Mouse (Mus musculus) telencephalon, adult 2 months (tissue): ENCODE data around the gene Rcsd1.

Source experiments
- DNase-seq: peaks from one replicate; pipeline ENCODE4 v3.0.0-alpha.2; 2011; ENCODE audit warnings: low read depth, low spot score

Gene Rcsd1

DNA sequence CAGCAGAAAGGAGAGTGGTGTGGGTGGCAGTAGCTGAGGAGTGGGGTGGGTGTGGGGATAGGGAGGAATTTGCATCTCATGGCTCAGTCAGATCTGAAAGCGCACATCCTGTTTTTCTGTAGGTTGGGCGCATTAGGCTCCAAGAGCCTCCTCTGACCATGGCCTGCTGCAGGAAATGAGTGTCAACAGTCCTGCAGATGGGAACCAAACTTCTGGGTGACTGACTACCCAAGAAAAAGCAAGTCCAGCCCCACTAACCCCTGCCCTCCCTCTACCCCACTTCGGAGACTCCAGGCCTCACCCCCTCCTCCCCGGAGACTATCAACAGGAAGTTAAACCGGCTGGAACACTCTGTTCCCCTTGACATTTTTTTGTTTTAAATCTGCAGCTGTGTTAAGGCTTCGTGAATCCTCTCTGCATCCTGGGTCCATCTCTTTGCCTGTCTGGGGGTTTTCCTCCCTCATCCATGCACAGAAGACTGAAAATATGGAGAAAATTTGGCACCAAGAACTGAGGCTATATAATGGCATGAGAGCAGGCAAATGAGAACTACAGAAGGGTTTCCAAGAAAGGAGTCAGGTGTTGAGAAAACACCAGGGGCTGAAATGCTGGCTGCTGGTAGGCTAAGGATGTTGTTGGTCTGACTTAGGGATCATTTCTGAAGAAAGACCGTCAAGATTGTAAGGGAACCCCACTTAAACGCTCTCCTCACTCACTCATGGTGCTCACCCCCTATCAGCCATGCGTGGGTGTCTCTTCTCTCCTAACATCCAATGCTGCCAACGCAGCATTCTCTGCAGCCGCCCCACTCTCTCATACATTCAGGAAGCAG is 8.4 kb upstream of the Rcsd1 start:
- DNase-seq: no peak

DNA sequence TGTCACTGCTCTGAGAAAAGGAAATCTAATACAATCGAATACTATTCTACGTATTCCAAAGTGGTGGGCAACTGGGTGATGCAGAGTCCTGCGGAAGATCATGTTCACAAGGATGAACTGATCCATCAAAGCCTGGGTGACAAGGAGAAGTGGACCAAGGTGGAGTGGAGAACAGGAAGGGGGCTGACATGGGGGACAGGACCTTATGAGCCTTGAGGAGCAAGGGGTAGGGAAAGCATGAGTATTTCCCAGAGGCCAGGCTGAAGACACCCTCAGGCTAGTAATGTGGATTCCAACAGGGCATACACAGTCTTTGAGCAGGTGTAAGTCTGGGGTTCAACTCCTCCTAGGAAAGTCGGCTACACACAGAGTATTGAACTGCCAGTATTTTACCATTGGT is 6.9 kb upstream of the Rcsd1 start:
- no peak for DNase-seq

DNA sequence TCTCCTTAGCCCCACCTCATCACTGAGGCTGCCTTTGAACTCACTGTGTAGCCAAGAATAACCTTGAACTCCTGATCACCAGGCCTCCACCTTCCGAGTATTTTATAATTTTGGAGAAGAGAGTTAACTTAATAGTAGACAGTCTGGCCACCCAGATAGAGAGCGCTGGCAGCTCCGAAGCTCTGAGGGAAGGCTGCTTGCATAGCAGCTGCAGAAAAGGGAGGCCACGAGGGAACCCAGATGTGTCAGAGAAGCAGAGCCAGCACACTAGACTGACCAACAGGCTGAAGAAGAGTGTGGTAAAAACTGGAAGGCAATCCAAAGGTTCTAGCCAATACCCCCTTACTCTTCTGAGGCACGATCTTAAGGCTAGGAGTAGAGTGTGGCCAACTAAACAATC is 4.2 kb upstream of the Rcsd1 start:
- DNase-seq: no peak

DNA sequence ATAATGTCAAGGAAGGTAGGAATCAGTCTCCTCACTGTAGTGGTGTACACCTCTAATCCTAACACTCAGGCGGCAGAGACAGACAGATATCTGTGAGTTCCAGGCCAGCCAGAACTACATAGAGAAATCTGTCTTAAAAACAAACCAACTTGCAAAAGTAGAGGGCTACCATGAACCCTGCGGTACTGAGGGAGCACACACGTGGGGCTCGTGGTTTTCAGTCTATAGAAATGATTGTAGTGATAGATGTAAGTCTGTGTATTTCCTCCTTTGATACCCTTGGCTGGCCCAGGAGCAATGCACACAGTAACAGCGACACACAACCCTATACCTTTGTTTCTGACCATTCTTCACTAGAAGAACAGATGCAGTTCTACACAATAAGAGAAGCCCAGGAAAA is 2.4 kb upstream of the Rcsd1 start:
- no peak for DNase-seq

DNA sequence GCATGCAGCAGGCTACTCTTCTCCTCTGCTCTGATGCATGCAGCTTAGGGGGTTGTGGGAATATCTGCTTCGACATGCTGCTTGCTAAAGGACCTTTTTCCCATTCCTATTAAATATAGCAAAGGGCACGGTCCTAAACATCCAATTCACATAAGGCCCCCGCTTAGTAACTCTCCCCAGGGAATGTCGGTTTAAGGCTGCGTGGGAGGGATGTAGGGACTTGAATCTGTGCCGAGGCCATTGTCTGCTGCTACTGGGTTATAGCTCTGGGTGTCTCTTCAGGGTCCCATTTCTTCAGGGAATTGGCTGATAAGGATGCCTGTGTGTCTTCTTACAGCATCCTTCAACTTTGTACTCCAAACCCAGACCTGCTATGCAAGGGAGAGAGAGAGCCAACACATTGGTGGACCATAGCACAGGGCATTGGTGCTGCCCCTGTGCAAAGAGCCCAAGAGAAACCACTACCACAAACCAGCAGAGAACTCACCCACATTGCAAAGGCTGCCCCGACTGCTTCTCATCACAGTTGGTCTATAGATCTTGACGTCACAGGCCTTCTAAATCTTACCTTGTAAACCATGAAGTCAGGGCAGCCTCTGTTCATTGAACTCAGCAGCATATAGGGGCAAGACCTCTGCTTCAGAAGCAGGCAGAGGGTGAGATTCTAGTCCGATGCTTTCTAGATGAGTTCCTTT is 724 bp downstream of the Rcsd1 start:
- DNase-seq: no peak

DNA sequence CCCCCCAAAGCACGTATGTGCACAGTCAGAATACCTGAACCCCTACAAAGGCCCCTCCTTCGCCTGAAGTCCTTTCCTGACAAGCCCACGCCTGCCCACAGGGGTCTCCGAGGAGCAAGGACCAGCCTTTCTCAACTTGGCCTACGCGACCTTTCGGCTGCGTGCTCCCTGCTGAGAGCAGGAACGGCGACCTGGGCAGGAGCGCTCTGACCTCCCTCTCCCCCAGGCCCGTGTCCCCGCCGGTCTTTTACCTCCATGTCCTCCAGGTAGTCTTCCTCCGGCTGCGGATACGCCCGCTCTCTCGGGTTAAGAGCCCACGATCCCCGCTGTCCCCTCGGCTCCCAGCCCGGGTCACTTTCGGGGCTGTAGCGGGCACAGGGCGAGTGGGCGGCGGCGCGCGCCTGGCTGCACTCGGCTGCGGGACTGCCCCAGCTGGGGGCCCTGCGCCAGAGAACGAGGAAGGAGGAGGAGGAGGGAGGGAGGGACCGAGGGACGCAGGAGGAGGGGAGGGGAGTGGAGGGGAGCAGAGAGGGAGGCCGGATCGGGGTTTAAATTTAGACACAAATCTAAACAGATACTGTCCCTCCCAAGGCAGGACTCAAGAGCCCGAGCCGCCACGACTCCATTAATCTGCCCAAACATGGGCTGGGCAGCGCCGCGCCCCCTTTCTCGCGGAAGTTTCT is 1.8 kb downstream of the Rcsd1 start:
- no peak for DNase-seq

DNA sequence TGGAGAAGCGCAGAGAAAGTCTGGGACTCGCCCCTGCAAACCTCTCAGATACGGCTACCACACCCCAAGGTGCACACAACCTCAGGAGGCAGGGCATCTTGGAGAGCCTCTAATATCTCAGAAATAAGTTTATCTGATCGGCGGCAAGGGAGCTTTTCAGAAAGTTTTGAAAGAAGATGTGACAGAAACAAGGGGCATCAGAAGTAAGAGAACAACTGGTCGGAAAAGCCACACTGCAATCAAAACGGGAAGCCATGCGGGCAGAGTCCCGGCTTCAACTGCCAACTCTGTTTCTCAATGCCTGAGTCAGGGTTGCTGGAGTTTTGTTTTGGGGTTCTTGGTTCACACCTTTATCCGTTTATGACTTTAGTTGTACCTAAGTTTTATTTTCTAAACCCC is 2.3 kb downstream of the Rcsd1 start:
- DNase-seq: no peak

DNA sequence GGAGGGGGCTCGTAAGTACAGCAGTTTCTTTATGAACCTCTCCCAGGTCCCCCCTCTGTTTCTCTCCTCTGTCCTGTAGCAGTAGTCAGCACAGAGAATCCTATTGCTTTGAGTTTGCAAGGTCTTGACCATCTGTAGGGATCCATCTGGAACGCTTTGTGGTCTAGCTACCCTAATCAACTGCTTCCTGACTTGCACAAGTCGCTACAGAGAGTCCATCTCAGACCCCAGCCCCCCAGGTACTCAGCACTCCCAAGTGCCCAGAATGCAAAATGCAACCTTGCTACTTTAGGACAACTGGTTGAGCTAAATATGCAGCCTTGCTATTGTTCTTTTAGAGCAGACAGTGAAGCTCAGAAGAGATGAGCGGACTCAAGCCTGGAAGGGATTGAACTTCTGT is 3.1 kb downstream of the Rcsd1 start:
- no peak for DNase-seq

DNA sequence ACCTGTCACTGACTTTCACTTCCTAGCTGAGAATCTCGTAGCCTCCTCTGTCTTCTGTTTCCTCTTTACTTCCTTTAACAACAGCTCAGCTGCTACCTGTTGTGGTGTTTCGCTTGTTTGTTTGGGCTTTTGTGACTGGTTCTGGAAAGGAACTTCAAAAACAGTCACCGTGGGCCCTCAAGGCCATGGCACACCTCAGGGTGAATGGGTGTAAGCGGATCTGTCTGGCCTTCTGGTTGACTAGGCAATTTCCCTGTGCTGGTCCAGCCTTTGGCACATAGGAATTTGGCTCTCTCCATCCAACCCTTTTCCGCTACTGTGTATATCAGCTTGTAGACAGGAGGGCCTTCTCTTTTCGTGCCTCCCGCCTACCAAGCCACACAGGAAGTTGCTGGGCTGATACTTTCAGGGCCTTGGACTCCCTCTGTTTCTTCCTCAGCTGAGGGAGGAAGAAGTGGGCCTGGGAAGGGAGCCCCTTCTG is 3.6 kb downstream of the Rcsd1 start:
- no peak for DNase-seq

DNA sequence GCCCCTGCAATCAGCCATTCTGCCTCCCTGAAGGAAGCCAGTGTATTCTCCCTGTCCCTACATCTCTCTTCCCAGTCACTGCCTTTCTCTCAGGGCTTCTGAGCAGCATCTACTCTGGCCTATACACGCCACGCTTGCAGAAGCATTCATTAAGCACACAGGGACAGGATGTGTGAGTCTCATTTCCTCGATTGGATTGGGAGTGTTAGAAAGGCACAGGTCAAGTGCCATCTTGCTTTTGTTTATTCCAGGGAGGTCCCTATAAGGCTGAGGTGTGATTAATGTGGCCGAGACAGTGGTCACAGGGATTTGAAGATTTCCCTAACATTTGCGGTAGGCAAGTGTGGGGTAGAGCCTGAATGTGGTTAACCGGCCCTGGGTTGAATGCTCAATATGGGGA is 4.2 kb downstream of the Rcsd1 start:
- DNase-seq: no peak

DNA sequence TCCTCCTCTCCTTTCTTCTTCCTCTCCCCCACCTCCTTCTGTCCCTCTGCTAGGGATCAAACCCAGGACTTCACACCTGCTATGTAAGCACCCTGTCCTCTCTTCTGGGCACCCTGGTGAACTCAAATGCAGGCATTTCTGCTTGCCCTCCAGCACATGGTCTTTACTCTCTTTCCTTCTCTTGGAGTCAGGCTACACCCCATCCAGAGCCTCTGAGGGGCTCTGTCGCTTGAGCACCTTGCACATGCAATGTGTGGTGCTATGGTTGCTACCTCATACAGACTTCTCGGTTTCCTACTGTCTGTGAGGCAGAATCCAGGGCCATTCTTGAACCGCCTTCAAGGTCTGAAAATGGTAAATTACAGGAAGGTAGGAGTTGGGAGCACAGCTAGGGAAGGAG is 4.7 kb downstream of the Rcsd1 start:
- no peak for DNase-seq

DNA sequence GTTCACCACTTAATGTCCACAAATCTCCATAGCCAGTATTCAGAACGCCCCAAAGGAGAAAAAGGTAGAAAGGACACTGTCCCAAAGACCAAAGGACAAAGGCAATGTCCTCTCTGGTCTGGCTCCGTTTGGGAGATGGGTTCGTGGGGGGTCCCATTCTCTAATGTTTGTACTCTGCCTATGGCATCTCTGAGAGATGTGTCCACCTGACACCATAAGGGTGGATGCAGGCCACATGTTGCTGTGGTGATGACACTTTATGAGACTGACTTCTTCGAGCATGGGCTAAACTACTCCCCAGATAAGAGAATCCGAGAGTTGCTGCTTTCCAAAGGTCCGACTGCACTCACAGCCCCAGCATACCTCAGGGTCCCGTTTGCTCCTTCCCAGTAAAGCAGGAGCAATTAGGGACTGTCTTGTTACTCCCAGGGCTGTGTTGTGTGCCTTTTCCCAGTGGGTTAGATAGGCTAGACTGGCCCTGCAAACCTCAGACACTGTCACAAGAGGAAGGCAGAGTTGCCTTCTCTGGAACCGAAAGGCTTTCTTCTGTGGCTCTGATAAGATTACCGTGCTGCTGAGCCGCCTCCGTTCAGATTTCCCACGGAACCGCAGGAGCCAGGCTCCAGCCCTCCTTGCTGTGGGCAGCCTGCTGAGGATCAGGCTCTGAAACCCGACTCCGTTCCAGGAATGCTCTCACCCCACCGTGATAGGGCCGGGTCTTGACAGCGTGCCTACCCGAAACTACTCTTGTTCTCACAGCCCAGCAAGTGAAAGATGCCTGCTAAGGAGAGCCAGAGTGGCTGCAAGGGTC is 7.1 kb downstream of the Rcsd1 start:
- DNase-seq: no peak

DNA sequence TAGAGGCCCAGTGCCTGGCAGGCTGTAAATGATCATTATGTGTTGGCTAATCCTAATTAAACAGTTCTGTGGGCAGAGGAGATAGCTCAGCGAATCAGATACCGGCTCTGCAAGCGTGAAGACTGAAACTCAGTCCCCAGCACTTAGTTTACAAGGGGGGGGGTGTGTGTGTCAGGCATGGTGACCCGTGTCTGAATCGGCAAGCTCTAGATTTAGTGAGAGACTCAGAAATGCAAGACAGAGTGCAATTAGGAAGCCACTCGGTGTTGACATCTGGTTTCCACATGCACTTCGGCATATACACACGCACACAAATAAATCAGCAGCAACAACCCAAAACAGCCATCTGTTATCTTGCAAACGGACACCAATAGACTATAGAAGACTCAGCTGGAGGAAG is 8.0 kb downstream of the Rcsd1 start:
- DNase-seq: no peak

DNA sequence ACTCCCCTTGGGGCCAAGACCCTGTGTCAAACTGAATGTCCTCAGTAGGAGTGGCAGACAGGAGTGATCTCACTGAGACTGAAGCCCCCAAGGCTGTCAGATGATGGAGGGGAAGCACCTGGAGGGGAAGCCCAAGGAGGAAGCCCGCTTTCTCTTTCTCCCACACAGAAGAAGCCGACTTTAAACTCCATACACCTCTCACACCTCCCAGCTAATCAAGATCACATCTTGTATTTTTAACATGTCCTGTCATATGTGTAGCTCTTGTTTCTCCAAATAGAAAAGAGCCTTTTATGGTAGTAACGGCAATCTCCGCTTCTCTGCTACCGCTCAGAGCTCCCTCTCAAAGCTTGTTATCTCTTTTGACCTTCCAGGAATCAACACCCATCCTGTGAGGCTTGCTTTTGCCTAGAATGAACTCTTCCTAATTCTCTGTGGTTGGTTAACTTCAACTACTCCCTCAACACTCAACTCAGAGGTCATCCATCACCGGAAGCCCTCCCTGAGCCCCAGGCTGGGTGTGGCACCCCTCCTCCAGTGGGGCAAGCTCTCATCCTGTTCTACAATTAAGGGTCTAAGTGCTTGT is 8.5 kb downstream of the Rcsd1 start:
- no peak for DNase-seq

DNA sequence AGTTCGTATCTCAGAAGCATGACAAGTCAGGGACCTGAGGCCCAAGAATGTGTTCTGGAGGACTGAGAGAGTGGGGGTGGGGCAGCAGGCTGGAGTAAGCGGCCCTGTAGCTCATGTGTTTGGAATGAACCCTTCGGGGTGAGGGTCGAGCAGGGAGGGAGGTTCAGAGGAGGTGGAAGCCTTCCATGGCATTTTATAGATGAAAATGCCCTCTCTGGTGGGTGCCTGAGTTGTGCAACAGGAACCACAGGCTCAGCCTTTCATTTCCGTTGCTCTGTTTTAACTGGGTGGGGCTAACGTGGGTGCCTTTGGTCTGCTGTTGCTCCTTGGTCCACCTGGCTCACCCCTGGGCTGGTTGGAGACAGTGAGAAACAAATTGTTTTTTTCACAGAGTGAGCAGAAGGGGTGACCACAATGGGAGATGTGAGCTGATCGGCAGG is 9.2 kb downstream of the Rcsd1 start:
- no peak for DNase-seq

DNA sequence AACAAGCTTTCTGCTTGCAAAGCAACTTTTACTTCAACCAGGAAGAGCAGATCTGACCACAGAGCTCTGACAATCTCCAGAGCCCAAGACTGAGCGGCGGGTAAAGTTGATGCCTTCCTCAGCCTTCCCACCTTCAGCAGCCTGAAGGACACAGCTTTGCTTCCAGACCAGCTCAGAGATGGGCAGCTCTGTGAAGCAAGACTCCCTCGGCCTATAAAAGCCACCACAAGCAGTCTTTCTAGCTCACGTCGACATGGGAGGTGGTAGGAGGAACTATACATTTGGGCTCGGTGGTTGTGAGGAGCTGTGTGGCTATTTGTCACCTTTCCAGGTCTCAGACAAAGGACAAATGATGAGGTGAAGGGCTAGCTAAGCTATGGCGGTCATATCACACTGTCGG is 11.9 kb downstream of the Rcsd1 start:
- DNase-seq: no peak

DNA sequence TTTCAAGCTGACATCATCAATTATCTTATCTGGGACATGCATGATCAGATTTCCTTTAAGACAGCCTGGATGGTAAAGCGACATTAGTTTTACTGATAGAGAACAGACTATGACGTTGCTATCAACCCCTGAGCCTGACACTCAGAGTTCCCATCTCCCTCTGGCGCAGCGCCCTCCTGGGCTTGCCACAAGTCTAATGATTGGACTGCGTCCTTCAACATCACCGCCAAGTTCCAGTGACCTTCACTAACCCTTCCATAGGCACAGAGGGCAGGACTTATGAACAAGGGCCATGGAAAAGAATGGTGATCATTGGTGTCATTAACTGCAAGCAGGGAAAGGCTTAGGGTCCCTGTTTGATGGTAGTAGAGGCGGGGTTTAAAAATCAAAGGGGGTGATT is 12.7 kb downstream of the Rcsd1 start:
- no peak for DNase-seq

DNA sequence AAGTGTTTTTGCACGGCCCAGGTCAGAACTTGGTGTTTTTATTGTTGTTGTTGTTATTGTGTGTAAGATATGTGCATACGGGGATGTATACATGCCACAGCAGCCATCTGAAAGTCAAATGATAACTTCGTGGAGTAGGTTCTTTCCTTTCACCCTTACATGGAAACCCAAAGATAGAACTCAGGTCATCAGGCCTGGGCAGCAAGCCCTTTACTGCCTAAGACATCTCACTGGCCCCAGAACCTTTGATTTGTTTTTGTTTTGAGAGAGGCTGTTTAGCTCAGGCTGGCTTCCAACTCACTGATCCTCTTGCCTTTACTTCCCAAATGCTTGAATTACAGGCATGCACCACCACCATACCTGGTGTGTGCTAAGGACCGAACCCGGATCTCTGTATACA is 13.5 kb downstream of the Rcsd1 start:
- DNase-seq: no peak

DNA sequence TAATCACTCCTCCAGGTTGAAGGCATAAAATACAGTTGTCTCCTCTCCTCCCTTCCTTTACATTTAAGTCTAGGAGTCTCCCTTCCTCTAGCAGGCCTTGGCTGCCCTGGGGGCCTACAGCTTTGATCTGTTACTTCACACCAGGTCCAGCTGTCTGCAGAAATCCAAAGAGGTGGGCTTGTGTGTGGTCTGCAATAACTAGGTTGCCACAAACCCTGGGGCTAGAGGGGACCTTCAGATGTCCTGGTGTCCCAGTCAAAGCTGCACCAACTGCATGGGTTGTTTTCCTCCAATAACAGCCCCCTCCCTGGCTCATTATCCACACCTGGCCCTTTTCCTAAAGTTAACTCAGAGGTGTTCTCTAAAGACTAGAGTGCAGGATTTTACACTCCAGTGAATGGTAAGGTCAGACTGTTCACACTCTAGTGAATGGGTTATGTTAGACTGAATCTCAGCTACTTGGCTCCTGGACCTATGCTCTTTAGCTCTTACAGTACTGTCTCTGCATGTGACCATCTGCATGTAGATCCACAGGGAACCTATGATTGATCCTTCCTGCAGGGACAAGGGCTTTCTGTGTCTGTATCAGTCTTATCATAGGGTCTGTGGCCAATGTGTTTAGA is 14.1 kb downstream of the Rcsd1 start:
- no peak for DNase-seq

DNA sequence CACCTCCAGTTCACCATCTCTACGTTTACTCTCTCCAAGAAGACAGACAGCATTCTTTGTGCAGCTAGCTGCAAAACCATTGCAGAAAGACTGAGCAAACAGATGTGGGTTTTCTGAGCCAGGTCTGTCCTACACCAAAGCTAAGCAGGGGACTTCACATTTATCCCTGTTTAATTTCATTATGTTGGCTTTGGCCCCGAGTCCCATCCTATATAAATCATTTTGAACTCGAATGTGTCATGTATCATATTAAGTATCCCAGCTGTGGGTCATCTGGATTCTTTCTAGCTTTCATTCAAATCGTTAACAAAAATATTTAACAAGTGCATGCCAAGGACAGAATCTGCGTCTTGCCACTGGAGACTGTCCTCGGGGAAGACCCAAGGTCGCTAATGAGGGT is 15.7 kb downstream of the Rcsd1 start:
- no peak for DNase-seq

DNA sequence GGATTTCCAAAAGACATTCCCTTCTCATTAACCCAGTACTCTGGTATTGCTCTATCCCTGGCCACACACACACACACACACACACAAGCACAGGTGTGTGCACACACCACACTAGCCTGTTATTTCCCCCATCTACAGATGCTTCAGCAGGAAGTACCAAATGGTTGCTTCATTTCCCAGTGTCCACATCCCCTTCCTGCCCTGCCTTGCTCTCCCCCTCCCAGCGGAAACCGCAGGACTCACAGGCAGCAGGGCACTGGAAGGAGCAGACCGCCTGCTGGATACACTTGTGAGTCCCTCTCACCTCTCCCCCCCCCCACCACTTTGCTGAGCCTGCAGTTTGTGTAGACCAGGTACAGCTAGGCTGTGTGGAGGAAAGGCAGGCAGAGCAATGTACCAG is 18.0 kb downstream of the Rcsd1 start:
- DNase-seq: no peak
